Mouse (Mus musculus) stomach, embryonic 14.5 days (tissue): ENCODE data around the gene Olfr304. TPM values are rescaled to one million over a fixed set of nuclear protein-coding genes. Genes with fewer than 3 reads are reported as not detected.
"Not testable (repeated sequence)": the region's sequence is repeated elsewhere in the genome, so short reads cannot be mapped to it uniquely, and the experiment has no call there.

ENCODE experiments used
- ATAC-seq: fragments of 200-750 bp; cut with Nextera tagmentation; 2 replicates; pipeline ENCODE4 v1.8.0; 2017; ENCODE audit warnings: low read depth, moderate TSS enrichment; ENCODE audit not compliant: insufficient number of reproducible peaks, insufficient read depth, low FRiP score
- H3K27ac ChIP-seq: fragments of 300-500 bp; sonication (generic); 2 replicates; pipeline ENCODE4 v1.5.1; 2014; ENCODE audit warnings: mild to moderate bottlenecking, low read length, moderate library complexity, mixed read lengths
- H3K27me3 ChIP-seq: fragments of 300-500 bp; sonication (generic); 2 replicates; pipeline ENCODE4 v1.6.1; 2014; ENCODE audit warnings: low read length, control low read depth, mixed read lengths; ENCODE audit not compliant: control insufficient read depth, insufficient read depth
- H3K36me3 ChIP-seq: fragments of 300-500 bp; sonication (generic); 2 replicates; pipeline ENCODE4 v1.6.1; 2014; ENCODE audit warnings: mild to moderate bottlenecking, control low read depth, low read length, moderate library complexity, mixed read lengths; ENCODE audit not compliant: control insufficient read depth, insufficient read depth
- H3K4me1 ChIP-seq: fragments of 300-500 bp; sonication (generic); 2 replicates; pipeline ENCODE4 v1.6.1; 2014; ENCODE audit warnings: low read length, control low read depth, mixed read lengths; ENCODE audit not compliant: control insufficient read depth, insufficient read depth
- H3K4me2 ChIP-seq: fragments of 300-500 bp; sonication (generic); replicated peaks from 2 replicates; pipeline ENCODE4 v1.6.1; 2014; ENCODE audit warnings: low read depth, low read length, control low read depth
- H3K4me3 ChIP-seq: fragments of 300-500 bp; sonication (generic); 2 replicates; pipeline ENCODE4 v1.5.1; 2014; ENCODE audit warnings: low read depth, low read length, control low read depth
- H3K9ac ChIP-seq: fragments of 300-500 bp; sonication (generic); replicated peaks from 2 replicates; pipeline ENCODE4 v1.6.1; 2014; ENCODE audit warnings: low read depth, mild to moderate bottlenecking, control low read depth, low read length, moderate library complexity, mixed read lengths
- H3K9me3 ChIP-seq: fragments of 300-500 bp; sonication (generic); 2 replicates; pipeline ENCODE4 v1.6.1; 2016; ENCODE audit warnings: low read depth, low read length, control low read depth; ENCODE audit not compliant: control insufficient read depth
- WGBS: fragments of 180-500 bp; shearing (Covaris S2); extraction: QIAGEN DNeasy Blood & Tissue Kit; methylation state at CpG from one replicate; pipeline ENCODE4 v1.1.7; 2014; 5-methylcytosine and 5-hydroxymethylcytosine counted together
- polyA plus RNA-seq: library from polyadenylated mRNA; unstranded; fragments of >200 nt; fragmentation: Nextera tagmentation; extraction: Ambion mirVana; gene quantifications from 2 replicates; pipeline ENCODE4 v1.2.1, GENCODE M21; 2014

The Olfr304 gene
- polyA plus RNA-seq: not detected in 2 replicates

DNA sequence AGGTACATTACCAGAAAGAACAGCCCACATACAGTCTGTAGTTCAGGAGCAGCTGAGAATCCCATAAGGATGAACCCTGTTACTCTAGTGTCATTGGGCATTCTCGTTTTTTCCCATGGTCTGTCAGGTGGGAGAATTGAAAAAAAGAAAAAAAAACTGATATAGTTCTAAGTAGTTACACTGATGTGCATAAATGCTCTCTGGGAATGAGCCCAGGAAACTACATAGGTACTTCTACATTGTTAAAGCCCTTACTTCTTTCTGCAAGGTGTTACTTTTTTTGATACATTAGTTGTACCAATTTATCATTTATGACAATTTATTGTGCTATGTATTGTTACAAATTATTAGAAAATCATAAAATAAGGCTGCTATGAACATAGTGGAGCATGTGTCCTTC lies at the start of gene Olfr304:
Gene Olfr304, minus strand, starts transcription at position 101 of the 400 bp plus-strand sequence.
- H3K4me2 ChIP-seq: no peak within 1 kb of the TSS
- ATAC-seq: no peak
- no peaks in the 10 kb centered on the region for H3K36me3 ChIP-seq
- H3K9ac ChIP-seq: no peak within 1 kb of the TSS
- H3K4me1 ChIP-seq: no peaks in the 10 kb centered on the region
- 63% methylated on average over 1 of the region's 1 CpGs for WGBS
- no peaks in the 10 kb centered on the region for H3K9me3 ChIP-seq
- no peak within 1 kb of the TSS for H3K27ac ChIP-seq
- no peaks in the 10 kb centered on the region for H3K27me3 ChIP-seq
- H3K4me3 ChIP-seq: no peak within 1 kb of the TSS

DNA sequence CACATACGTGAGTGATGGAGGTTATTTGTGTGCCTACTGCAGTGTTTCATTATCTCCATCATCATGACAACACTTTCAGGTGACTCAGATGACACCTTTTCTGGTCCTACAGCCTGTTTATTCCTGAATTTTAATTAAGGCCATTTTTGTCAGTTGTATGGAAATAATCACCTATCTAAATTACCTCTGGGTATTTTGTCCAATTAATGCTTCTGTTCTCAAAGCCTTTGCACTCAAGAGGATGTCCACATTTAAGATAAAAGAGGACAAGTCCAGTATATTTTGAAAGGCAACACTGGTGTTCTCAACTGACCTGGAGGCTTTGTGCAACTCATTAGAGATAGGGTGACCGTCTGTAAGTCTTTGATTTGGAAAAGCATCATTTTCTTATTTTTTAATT lies 17.1 kb upstream of the Olfr304 start, which contains the start of gene Olfr301:
Gene Olfr301, plus strand, starts transcription at position 301 of the 400 bp plus-strand sequence.
- WGBS: 90% methylated on average over 2 of the region's 2 CpGs
- Histone ChIP-seq H3K27ac (no peak within 1 kb of the TSS), H3K9me3 (no peaks in the 10 kb centered on the region), H3K36me3 (no peaks in the 10 kb centered on the region), H3K27me3 (no peaks in the 10 kb centered on the region), H3K4me1 (no peaks in the 10 kb centered on the region), H3K4me2 (no peak within 1 kb of the TSS), H3K9ac (no peak within 1 kb of the TSS), H3K4me3 (no peak within 1 kb of the TSS)
- ATAC-seq: no peak

DNA sequence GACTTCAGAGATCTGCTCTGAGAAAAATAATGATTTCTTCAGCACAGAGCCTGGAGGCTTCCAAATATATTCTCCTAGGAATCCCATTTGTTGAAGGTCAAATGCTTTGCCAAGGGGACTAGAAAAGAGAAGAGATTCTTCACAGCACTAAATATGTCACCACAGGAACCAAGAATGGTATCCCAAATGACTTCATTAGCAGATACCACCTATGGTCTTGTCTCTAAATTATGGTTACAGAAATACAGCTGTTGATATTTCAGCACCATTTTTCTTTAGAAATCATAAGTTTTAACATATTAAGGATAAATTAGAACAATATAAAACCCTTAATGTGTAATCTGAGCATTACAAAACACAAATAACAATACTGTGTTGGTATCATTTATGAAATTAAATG lies 11.2 kb upstream of the Olfr304 start, which contains the start of gene Olfr303:
Gene Olfr303, minus strand, starts transcription at position 101 of the 400 bp plus-strand sequence.
- Histone ChIP-seq H3K36me3 (no peaks in the 10 kb centered on the region), H3K9me3 (no peaks in the 10 kb centered on the region), H3K4me1 (no peaks in the 10 kb centered on the region), H3K4me3 (no peak within 1 kb of the TSS), H3K27ac (no peak within 1 kb of the TSS), H3K9ac (no peak within 1 kb of the TSS), H3K4me2 (no peak within 1 kb of the TSS), H3K27me3 (no peaks in the 10 kb centered on the region)
- ATAC-seq: no peak

DNA sequence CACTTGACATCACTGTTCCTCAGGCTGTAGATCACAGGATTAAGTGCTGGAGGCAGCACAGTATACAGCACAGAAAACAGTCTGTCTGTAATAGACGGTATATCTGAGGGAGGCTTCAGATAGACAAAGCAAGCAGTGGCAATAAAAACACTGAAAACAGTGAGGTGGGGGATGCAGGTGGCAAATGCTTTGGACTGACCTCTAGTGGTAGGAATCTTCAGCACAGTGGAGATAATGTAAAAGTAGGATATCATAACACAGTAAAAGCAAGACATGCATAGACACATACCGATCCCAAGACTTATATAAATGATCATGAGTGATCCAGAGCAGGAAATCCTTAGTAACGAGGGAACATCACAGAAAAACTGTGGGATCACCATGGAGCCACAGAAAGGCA lies 689 bp downstream of the Olfr304 start:
- Histone ChIP-seq H3K27ac (no peak overlapping the region), H3K4me2 (no peak overlapping the region), H3K9me3 (no peaks in the 10 kb centered on the region), H3K4me3 (no peak overlapping the region), H3K36me3 (no peaks in the 10 kb centered on the region), H3K4me1 (no peaks in the 10 kb centered on the region), H3K9ac (no peak overlapping the region), H3K27me3 (no peaks in the 10 kb centered on the region)
- ATAC-seq: no peak
- WGBS: 67% methylated on average over 3 of the region's 3 CpGs

DNA sequence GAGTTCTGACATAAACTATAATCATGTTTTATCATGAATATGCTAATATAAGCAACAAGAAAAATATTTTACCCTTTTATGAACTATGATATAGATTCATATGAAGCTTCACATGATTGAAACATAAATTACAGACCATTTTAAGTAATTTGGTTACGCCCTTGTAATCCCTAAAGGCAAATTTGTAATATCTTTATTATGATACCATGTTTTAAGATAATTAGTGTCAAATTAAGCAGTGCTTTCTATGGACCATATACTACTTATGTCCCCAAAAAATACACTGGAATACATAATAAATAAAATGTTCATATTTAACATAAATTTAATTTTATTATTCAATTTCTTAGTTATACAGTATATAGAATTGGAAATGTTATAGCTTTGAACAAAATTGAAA lies 19.6 kb downstream of the Olfr304 start, which contains the start of gene Olfr305:
Gene Olfr305, minus strand, starts transcription at position 101 of the 400 bp plus-strand sequence.
- H3K36me3 ChIP-seq: no peaks in the 10 kb centered on the region
- no peak within 1 kb of the TSS for H3K4me2 ChIP-seq
- no peak within 1 kb of the TSS for H3K27ac ChIP-seq
- H3K27me3 ChIP-seq: no peaks in the 10 kb centered on the region
- no peaks in the 10 kb centered on the region for H3K9me3 ChIP-seq
- ATAC-seq: no peak
- H3K9ac ChIP-seq: no peak within 1 kb of the TSS
- 88% methylated on average over 1 of the region's 1 CpGs for WGBS
- H3K4me1 ChIP-seq: no peaks in the 10 kb centered on the region
- H3K4me3 ChIP-seq: no peak within 1 kb of the TSS

DNA sequence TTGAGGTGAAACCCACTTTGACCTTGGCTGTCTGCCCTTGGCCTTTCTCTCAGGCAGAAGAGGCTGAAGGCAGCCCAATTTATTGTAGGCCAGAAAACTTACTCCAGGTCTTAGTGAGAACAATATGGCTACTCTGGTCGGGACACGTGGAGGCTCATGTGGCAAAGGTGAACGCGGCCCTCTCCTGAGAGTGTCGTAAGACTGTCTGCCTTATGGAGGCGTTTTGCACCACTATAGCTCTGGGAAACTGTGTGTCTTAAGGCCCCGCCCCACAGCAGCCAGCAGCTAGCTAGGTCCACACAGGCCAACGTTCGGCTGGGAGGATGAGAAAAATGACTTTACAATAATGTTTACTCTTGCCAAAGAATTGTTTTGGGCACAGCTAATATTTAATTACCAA lies 40.2 kb downstream of the Olfr304 start:
- WGBS: 84% methylated on average over 9 of the region's 9 CpGs
- H3K9me3 ChIP-seq, H3K4me2 ChIP-seq, H3K27ac ChIP-seq, H3K9ac ChIP-seq, H3K36me3 ChIP-seq, H3K4me1 ChIP-seq, ATAC-seq, H3K4me3 ChIP-seq, H3K27me3 ChIP-seq: not testable (repeated sequence)

DNA sequence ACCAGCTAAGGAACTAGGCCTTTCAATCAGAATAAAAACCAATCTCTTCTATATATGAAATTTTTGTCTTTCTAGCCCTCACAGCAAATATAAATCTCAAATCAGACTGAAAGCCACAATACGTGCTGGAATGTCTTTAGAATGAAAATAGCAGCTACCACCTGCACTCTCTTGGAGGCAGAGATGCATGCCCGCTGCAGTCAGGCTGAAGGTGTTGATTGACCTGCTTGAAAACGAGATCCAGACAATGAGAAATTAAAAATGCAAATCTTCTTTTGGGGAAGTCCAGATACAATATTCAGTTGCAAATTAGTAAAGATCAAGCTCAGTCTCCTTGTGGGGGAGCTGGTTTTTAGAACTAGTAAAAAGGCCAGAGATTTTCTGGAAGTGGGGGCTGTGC lies 42.2 kb downstream of the Olfr304 start:
- Histone ChIP-seq H3K36me3 (no peaks in the 10 kb centered on the region), H3K4me1 (no peaks in the 10 kb centered on the region), H3K9ac (no peak overlapping the region), H3K27ac (no peak overlapping the region), H3K4me2 (no peak overlapping the region), H3K4me3 (no peak overlapping the region), H3K9me3 (no peaks in the 10 kb centered on the region), H3K27me3 (no peaks in the 10 kb centered on the region)
- ATAC-seq: no peak
- WGBS: 67% methylated on average over 3 of the region's 3 CpGs

DNA sequence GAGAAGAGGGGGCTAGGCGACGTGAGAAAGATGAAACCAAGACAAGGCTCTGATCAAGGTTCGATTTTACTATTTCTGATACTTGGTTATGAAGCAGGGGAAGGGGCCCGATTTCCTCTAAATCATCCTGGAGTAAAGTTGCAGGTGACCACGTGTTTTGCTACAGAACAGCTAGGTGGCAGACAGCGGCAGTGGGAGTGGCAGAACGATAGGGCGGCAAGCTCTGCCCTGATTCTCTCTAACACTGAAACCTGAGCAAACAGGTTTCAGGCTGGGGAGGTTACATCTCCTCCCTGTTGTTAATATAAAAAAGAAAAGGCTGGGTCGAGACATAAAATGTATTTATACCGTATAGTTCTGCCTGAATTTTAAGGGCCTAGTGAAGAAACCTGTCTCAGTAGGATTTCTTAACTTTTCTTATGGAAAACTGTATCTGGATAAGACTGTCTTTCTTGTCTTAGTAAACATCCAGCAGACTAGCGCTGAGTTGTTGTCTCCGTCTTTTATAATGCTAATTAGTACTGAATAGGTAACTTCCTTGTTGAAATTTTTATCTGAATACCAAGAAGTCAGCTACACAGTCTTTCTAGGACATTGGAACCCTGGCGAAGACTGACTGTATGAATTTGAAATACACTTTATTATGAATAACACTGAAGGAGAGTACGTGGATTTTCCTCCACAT lies 43.4 kb downstream of the Olfr304 start:
- no peaks in the 10 kb centered on the region for H3K36me3 ChIP-seq
- 69% methylated on average over 14 of the region's 14 CpGs for WGBS

DNA sequence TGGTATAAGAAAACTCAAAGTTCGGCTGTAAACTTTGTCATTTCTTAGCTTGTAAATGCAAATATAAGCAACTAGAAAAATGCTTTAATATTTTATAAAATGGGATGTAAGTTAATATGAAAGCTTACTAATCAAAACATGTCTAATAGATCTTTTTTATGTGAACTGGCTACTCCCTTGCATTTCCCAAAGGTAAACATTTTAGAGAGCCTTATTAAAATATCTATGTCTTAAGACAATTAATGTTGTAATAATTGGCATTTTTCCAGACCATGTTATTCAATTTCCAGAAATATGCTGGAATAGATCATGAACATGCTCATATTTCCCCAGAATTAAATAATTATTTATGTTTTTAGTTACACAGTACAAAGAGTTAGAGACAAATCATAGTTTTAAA lies 49.0 kb downstream of the Olfr304 start, which contains the start of gene Olfr307:
Gene Olfr307, minus strand, starts transcription at position 101 of the 400 bp plus-strand sequence.
- no peaks in the 10 kb centered on the region for H3K36me3 ChIP-seq
- H3K4me2 ChIP-seq: no peak within 1 kb of the TSS
- no peaks in the 10 kb centered on the region for H3K4me1 ChIP-seq
- H3K9me3 ChIP-seq: no peaks in the 10 kb centered on the region
- no peak for ATAC-seq
- no peak within 1 kb of the TSS for H3K27ac ChIP-seq
- no peak within 1 kb of the TSS for H3K4me3 ChIP-seq
- no peak within 1 kb of the TSS for H3K9ac ChIP-seq
- no peaks in the 10 kb centered on the region for H3K27me3 ChIP-seq
- WGBS: 78% methylated on average over 1 of the region's 1 CpGs

More for the DNA sequence above, 43.4 kb downstream of the Olfr304 start:
- Histone ChIP-seq H3K4me2 (no peak overlapping the region), H3K9ac (no peak overlapping the region), H3K4me3 (no peak overlapping the region), H3K4me1 (no peaks in the 10 kb centered on the region), H3K27me3 (no peaks in the 10 kb centered on the region), H3K9me3 (no peaks in the 10 kb centered on the region), H3K27ac (no peak overlapping the region)
- no peak for ATAC-seq
